Mouse (Mus musculus) neural tube, embryonic 12.5 days (tissue): ENCODE results near the gene D630039A03Rik. TPM values are rescaled to one million over a fixed set of nuclear protein-coding genes. Genes with fewer than 3 reads are reported as not detected.
A peak's percentile ranks its signal among the peaks of the same experiment; 100 is the strongest.

Experiments
- ATAC-seq: fragments of 200-750 bp; cut with Nextera tagmentation; 2 replicates; pipeline ENCODE4 v1.8.0; 2017; ENCODE audit warnings: low read depth, mild to moderate bottlenecking, moderate TSS enrichment, moderate library complexity; ENCODE audit not compliant: low FRiP score
- H3K27ac ChIP-seq: fragments of 300-500 bp; sonication (generic); 2 replicates; pipeline ENCODE4 v1.5.1; 2016
- H3K27me3 ChIP-seq: fragments of 300-500 bp; sonication (generic); replicated peaks from 2 replicates; pipeline ENCODE4 v1.6.1; 2016; ENCODE audit warnings: mild to moderate bottlenecking
- H3K36me3 ChIP-seq: fragments of 300-500 bp; sonication (generic); 2 replicates; pipeline ENCODE4 v1.6.1; 2016; ENCODE audit warnings: mild to moderate bottlenecking
- H3K4me1 ChIP-seq: fragments of 300-500 bp; sonication (generic); 2 replicates; pipeline ENCODE4 v1.6.1; 2016
- H3K4me2 ChIP-seq: fragments of 300-500 bp; sonication (generic); replicated peaks from 2 replicates; pipeline ENCODE4 v1.6.1; 2016; ENCODE audit warnings: mild to moderate bottlenecking
- H3K4me3 ChIP-seq: fragments of 300-500 bp; sonication (generic); 2 replicates; pipeline ENCODE4 v1.5.1; 2016
- H3K9ac ChIP-seq: fragments of 300-500 bp; sonication (generic); 2 replicates; pipeline ENCODE4 v1.6.1; 2016; ENCODE audit warnings: mild to moderate bottlenecking
- H3K9me3 ChIP-seq: fragments of 300-500 bp; sonication (generic); 2 replicates; pipeline ENCODE4 v1.6.1; 2016; ENCODE audit warnings: mild to moderate bottlenecking
- WGBS: fragments of 180-500 bp; shearing (Covaris S2); methylation state at CpG from one replicate; pipeline ENCODE4 v1.1.7; 2016; 5-methylcytosine and 5-hydroxymethylcytosine counted together
- polyA plus RNA-seq: library from polyadenylated mRNA; unstranded; fragments of >200 nt; fragmentation: Nextera tagmentation; extraction: Ambion mirVana; gene quantifications from 2 replicates; pipeline ENCODE4 v1.2.1, GENCODE M21; 2016

Gene D630039A03Rik
- polyA plus RNA-seq, 1 experiment from 2014 or later, result 0.52 TPM

GRCm38 (mm10) chr4:57952416-57952815 lies 36.3 kb upstream of the D630039A03Rik start:
- Histone ChIP-seq H3K4me3 (no peak overlapping the region), H3K9ac (no peak overlapping the region), H3K4me2 (no peak overlapping the region), H3K27me3 (no peaks in the 10 kb centered on the region), H3K27ac (no peak overlapping the region), H3K36me3 (peaks cover 51% of the 10 kb centered on the region), H3K9me3 (no peaks in the 10 kb centered on the region), H3K4me1 (peaks cover 19% of the 10 kb centered on the region)
- WGBS, result 92% methylated on average over 3 of the region's 3 CpGs
- ATAC-seq, result no peak

- H3K27me3 ChIP-seq, result no peaks in the 10 kb centered on the region
- 95% methylated on average over 6 of the region's 6 CpGs for WGBS
- no peak overlapping the region for H3K27ac ChIP-seq
- no peaks in the 10 kb centered on the region for H3K9me3 ChIP-seq
- no peak overlapping the region for H3K4me3 ChIP-seq
- ATAC-seq, result no peak
- no peak overlapping the region for H3K9ac ChIP-seq
- H3K4me2 ChIP-seq, result no peak overlapping the region
- peaks cover 70% of the 10 kb centered on the region for H3K36me3 ChIP-seq
- H3K4me1 ChIP-seq, result peaks cover 8% of the 10 kb centered on the region
Measured at GRCm38 (mm10) chr4:57949866-57950265, 33.8 kb upstream of the D630039A03Rik start.

- Histone ChIP-seq H3K36me3 (peaks cover 89% of the 10 kb centered on the region), H3K4me2 (no peak overlapping the region), H3K9me3 (no peaks in the 10 kb centered on the region), H3K4me1 (no peaks in the 10 kb centered on the region), H3K9ac (no peak overlapping the region), H3K27ac (no peak overlapping the region), H3K27me3 (no peaks in the 10 kb centered on the region), H3K4me3 (no peak overlapping the region)
- ATAC-seq, result no peak
- WGBS, result 95% methylated on average over 4 of the region's 4 CpGs
Measured at GRCm38 (mm10) chr4:57947476-57947875, 31.4 kb upstream of the D630039A03Rik start.

GRCm38 (mm10) chr4:57947036-57947435 lies 30.9 kb upstream of the D630039A03Rik start:
- no peak overlapping the region for H3K9ac ChIP-seq
- ATAC-seq, result no peak
- no peaks in the 10 kb centered on the region for H3K4me1 ChIP-seq
- 85% methylated on average over 10 of the region's 10 CpGs for WGBS
- H3K36me3 ChIP-seq, result peaks cover 89% of the 10 kb centered on the region
- H3K27me3 ChIP-seq, result no peaks in the 10 kb centered on the region
- H3K4me2 ChIP-seq, result no peak overlapping the region
- H3K9me3 ChIP-seq, result no peaks in the 10 kb centered on the region
- H3K4me3 ChIP-seq, result no peak overlapping the region
- H3K27ac ChIP-seq, result no peak overlapping the region

GRCm38 (mm10) chr4:57942892-57943291 lies 26.8 kb upstream of the D630039A03Rik start:
- 92% methylated on average over 2 of the region's 2 CpGs for WGBS
- no peaks in the 10 kb centered on the region for H3K4me1 ChIP-seq
- no peaks in the 10 kb centered on the region for H3K9me3 ChIP-seq
- H3K9ac ChIP-seq, result no peak overlapping the region
- peaks cover 49% of the 10 kb centered on the region for H3K36me3 ChIP-seq
- no peak overlapping the region for H3K4me2 ChIP-seq
- H3K4me3 ChIP-seq, result no peak overlapping the region
- no peak for ATAC-seq
- no peak overlapping the region for H3K27ac ChIP-seq
- no peaks in the 10 kb centered on the region for H3K27me3 ChIP-seq

- Histone ChIP-seq H3K9ac (no peak overlapping the region), H3K9me3 (no peaks in the 10 kb centered on the region), H3K4me1 (no peaks in the 10 kb centered on the region), H3K27ac (no peak overlapping the region), H3K36me3 (peaks cover 32% of the 10 kb centered on the region), H3K27me3 (no peaks in the 10 kb centered on the region), H3K4me3 (no peak overlapping the region), H3K4me2 (no peak overlapping the region)
- ATAC-seq, result no peak
- WGBS, result 94% methylated on average over 4 of the region's 4 CpGs
Measured at GRCm38 (mm10) chr4:57940631-57941030, 24.5 kb upstream of the D630039A03Rik start.

GRCm38 (mm10) chr4:57937292-57937691 lies 21.2 kb upstream of the D630039A03Rik start:
- H3K9me3 ChIP-seq, result peaks cover 4% of the 10 kb centered on the region; the same call in 1 of the 2 replicates
- H3K27me3 ChIP-seq, result no peaks in the 10 kb centered on the region
- H3K4me1 ChIP-seq, result no peaks in the 10 kb centered on the region
- H3K4me2 ChIP-seq, result no peak overlapping the region
- H3K9ac ChIP-seq, result no peak overlapping the region
- ATAC-seq, result no peak
- H3K4me3 ChIP-seq, result no peak overlapping the region
- H3K36me3 ChIP-seq, result peaks cover 3% of the 10 kb centered on the region; the same call in 1 of the 2 replicates
- WGBS, result 88% methylated on average over 6 of the region's 6 CpGs
- H3K27ac ChIP-seq, result no peak overlapping the region

- Histone ChIP-seq H3K4me2 (no peak overlapping the region), H3K36me3 (no peaks in the 10 kb centered on the region), H3K4me1 (no peaks in the 10 kb centered on the region), H3K9me3 (peaks cover 7% of the 10 kb centered on the region; the same call in 1 of the 2 replicates), H3K4me3 (no peak overlapping the region), H3K9ac (no peak overlapping the region), H3K27me3 (no peaks in the 10 kb centered on the region), H3K27ac (no peak overlapping the region)
- 77% methylated on average over 5 of the region's 5 CpGs for whole genome bisulfite sequencing
- no peak for ATAC-seq
Measured at GRCm38 (mm10) chr4:57934181-57934580, 18.1 kb upstream of the D630039A03Rik start.

GRCm38 (mm10) chr4:57930559-57931170 lies 14.6 kb upstream of the D630039A03Rik start:
- Histone ChIP-seq H3K4me1 (no peaks in the 10 kb centered on the region), H3K27ac (no peak overlapping the region), H3K4me3 (no peak overlapping the region), H3K9me3 (peaks cover 7% of the 10 kb centered on the region; the same call in 1 of the 2 replicates), H3K27me3 (no peaks in the 10 kb centered on the region), H3K9ac (no peak overlapping the region), H3K36me3 (no peaks in the 10 kb centered on the region), H3K4me2 (no peak overlapping the region)
- no peak for ATAC-seq
- 79% methylated on average over 5 of the region's 5 CpGs for WGBS

GRCm38 (mm10) chr4:57927464-57928205 lies 11.5 kb upstream of the D630039A03Rik start:
- Histone ChIP-seq H3K4me3 (no peak overlapping the region), H3K27ac (no peak overlapping the region), H3K4me1 (peaks cover 1% of the 10 kb centered on the region; the same call in 1 of the 2 replicates), H3K9ac (no peak overlapping the region), H3K27me3 (no peaks in the 10 kb centered on the region), H3K36me3 (no peaks in the 10 kb centered on the region), H3K9me3 (peaks cover 6% of the 10 kb centered on the region; the same call in 1 of the 2 replicates), H3K4me2 (no peak overlapping the region)
- ATAC-seq, result 0 out of 2 replicates have a peak, but pooled peaks have one; percentile 58
- WGBS, result 24% methylated on average over 3 of the region's 3 CpGs

- Histone ChIP-seq H3K9me3 (no peaks in the 10 kb centered on the region), H3K4me2 (no peak overlapping the region), H3K9ac (no peak overlapping the region), H3K4me1 (peaks cover 15% of the 10 kb centered on the region; the same call in 1 of the 2 replicates), H3K36me3 (no peaks in the 10 kb centered on the region), H3K27me3 (no peaks in the 10 kb centered on the region), H3K4me3 (no peak overlapping the region), H3K27ac (no peak overlapping the region)
- no peak for ATAC-seq
- 81% methylated on average over 6 of the region's 6 CpGs for WGBS
Measured at GRCm38 (mm10) chr4:57924556-57925071, 8.5 kb upstream of the D630039A03Rik start.

- no peak overlapping the region for H3K27ac ChIP-seq
- H3K36me3 ChIP-seq, result no peaks in the 10 kb centered on the region
Measured at GRCm38 (mm10) chr4:57922171-57922570, 6.1 kb upstream of the D630039A03Rik start.

More at GRCm38 (mm10) chr4:57922171-57922570, 6.1 kb upstream of the D630039A03Rik start:
- 0 out of 2 replicates have a peak, but pooled peaks have one; percentile 38 for ATAC-seq
- no peaks in the 10 kb centered on the region for H3K27me3 ChIP-seq
- 24% methylated on average over 5 of the region's 5 CpGs for WGBS
- peaks cover 19% of the 10 kb centered on the region; the same call in 1 of the 2 replicates for H3K4me1 ChIP-seq
- no peak overlapping the region for H3K4me2 ChIP-seq
- no peaks in the 10 kb centered on the region for H3K9me3 ChIP-seq
- no peak overlapping the region for H3K9ac ChIP-seq
- no peak overlapping the region for H3K4me3 ChIP-seq
